Mouse (Mus musculus): ENCODE data around the gene Acot7. TPM values are rescaled to one million over a fixed set of nuclear protein-coding genes. Genes with fewer than 3 reads are reported as not detected.

The Acot7 gene
- polyA plus RNA-seq, 1 experiment from 2014 or later: 12.0 TPM

GRCm38 (mm10) chr4:152157779-152158584, 20.0 kb upstream of the Acot7 start:
- TF ChIP-seq EP300 (IDR thresholded peaks at IDR 0.05; ENCODE audit: low read depth) (no peak), CTCF (IDR thresholded peaks at IDR 0.05; ENCODE audit: low read depth) (peak; percentile 78)
- ATAC-seq (no peak), DNase-seq (peak; percentile 66)
- no peak overlapping the region for H3K9ac ChIP-seq (replicated peaks)
- WGBS (ENCODE audit: insufficient replicate concordance): 13% methylated on average over 21 of the region's 21 CpGs
- H3K27ac ChIP-seq (ENCODE audit: low read depth): no peak overlapping the region
- no peaks in the 10 kb centered on the region for H3K9me3 ChIP-seq (ENCODE audit: low read length)
- H3K4me1 ChIP-seq (ENCODE audit: insufficient read depth): peaks cover 18% of the 10 kb centered on the region
- no peaks in the 10 kb centered on the region for H3K36me3 ChIP-seq (replicated peaks; ENCODE audit: insufficient read depth, low read length)
- peaks cover 50% of the 10 kb centered on the region for H3K27me3 ChIP-seq (ENCODE audit: insufficient read depth, low read length)
- peak overlapping the region; percentile 62 for H3K4me2 ChIP-seq (ENCODE audit: low read depth, low read length)
- H3K4me3 ChIP-seq (ENCODE audit: low read depth, low read length): peak overlapping the region; percentile 36

DNA sequence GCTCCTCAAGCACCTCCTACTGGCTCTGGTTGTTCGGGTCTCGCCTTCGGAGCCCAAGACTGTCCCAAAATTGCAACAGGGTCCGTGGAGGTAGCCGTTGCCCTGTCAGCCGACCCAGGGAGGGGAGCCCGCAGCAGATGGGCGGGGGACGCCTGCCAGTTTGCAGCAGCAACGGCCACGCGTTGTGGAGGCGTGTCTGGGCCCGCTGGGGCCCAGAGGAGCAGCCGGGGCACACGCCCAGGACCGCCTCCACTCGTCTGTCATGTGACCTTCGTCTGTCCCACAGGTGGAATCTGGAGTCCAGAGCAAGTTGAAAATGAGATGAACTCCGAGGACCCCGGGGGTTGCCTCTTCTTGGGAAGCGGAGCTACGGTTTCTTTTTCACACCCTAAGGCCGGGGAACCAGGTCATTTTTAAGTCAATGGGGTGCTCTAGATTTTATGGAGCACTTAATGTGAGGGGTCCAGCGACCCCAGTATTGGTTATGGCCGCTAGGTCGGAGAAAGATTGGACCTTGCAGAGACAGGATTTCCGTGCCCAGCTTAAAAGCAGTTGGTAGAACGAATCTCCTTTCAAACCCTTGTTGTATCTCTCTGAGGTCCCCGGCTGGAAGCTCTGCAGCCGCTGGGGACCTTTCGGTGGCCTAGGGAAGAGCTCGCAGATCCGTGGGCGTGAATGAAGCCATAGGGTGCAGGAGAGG, 19.2 kb upstream of the Acot7 start, which contains the start of gene Hes2:
TSS of gene Hes2 (plus strand) at position 283 of the 700 bp plus-strand sequence.
- H3K9ac ChIP-seq (replicated peaks): no peak within 1 kb of the TSS

GRCm38 (mm10) chr4:152159285-152159678, 18.7 kb upstream of the Acot7 start:
- DNase-seq (no peak), ATAC-seq (0 out of 2 replicates have a peak, but pooled peaks have one; percentile 10)
- Histone ChIP-seq H3K27ac (ENCODE audit: low read depth) (no peak overlapping the region), H3K9ac (replicated peaks) (no peak overlapping the region), H3K36me3 (replicated peaks; ENCODE audit: insufficient read depth, low read length) (no peaks in the 10 kb centered on the region), H3K9me3 (ENCODE audit: low read length) (no peaks in the 10 kb centered on the region), H3K4me2 (ENCODE audit: low read depth, low read length) (peak overlapping the region; percentile 62), H3K4me3 (ENCODE audit: low read depth, low read length) (peak overlapping the region; percentile 36), H3K4me1 (ENCODE audit: insufficient read depth) (peaks cover 15% of the 10 kb centered on the region), H3K27me3 (ENCODE audit: insufficient read depth, low read length) (peaks cover 48% of the 10 kb centered on the region)
- 2% methylated on average over 19 of the region's 19 CpGs for whole genome bisulfite sequencing (ENCODE audit: insufficient replicate concordance)
- TF ChIP-seq CTCF (IDR thresholded peaks at IDR 0.05; ENCODE audit: low read depth) (no peak), EP300 (IDR thresholded peaks at IDR 0.05; ENCODE audit: low read depth) (no peak)

More for the DNA sequence above, 19.2 kb upstream of the Acot7 start, which contains the start of gene Hes2:
- WGBS (ENCODE audit: insufficient replicate concordance): 4% methylated on average over 35 of the region's 35 CpGs
- Histone ChIP-seq H3K27ac (ENCODE audit: low read depth) (no peak within 1 kb of the TSS), H3K4me3 (ENCODE audit: low read depth, low read length) (peak within 1 kb of the TSS; percentile 36), H3K27me3 (ENCODE audit: insufficient read depth, low read length) (peaks cover 48% of the 10 kb centered on the region), H3K36me3 (replicated peaks; ENCODE audit: insufficient read depth, low read length) (no peaks in the 10 kb centered on the region), H3K4me1 (ENCODE audit: insufficient read depth) (peaks cover 15% of the 10 kb centered on the region), H3K9me3 (ENCODE audit: low read length) (no peaks in the 10 kb centered on the region), H3K4me2 (ENCODE audit: low read depth, low read length) (peak within 1 kb of the TSS; percentile 62)
- ATAC-seq (peak; percentile 40; the same call in 1 of the 2 replicates), DNase-seq (no peak)
- TF ChIP-seq EP300 (IDR thresholded peaks at IDR 0.05; ENCODE audit: low read depth) (no peak), CTCF (IDR thresholded peaks at IDR 0.05; ENCODE audit: low read depth) (no peak)

- no peaks in the 10 kb centered on the region for H3K36me3 ChIP-seq (replicated peaks; ENCODE audit: insufficient read depth, low read length)
- no peaks in the 10 kb centered on the region for H3K9me3 ChIP-seq (ENCODE audit: low read length)
- H3K4me1 ChIP-seq (ENCODE audit: insufficient read depth): peaks cover 15% of the 10 kb centered on the region
- TF ChIP-seq CTCF (IDR thresholded peaks at IDR 0.05; ENCODE audit: low read depth): no peak
- no peak for TF ChIP-seq EP300 (IDR thresholded peaks at IDR 0.05; ENCODE audit: low read depth)
- ATAC-seq (no peak), DNase-seq (no peak)
- peaks cover 48% of the 10 kb centered on the region for H3K27me3 ChIP-seq (ENCODE audit: insufficient read depth, low read length)
- H3K4me3 ChIP-seq (ENCODE audit: low read depth, low read length): no peak overlapping the region
- H3K27ac ChIP-seq (ENCODE audit: low read depth): no peak overlapping the region
- 46% methylated on average over 4 of the region's 4 CpGs for WGBS (ENCODE audit: insufficient replicate concordance)
- no peak overlapping the region for H3K4me2 ChIP-seq (ENCODE audit: low read depth, low read length)
- H3K9ac ChIP-seq (replicated peaks): no peak overlapping the region
These were observed 17.2 kb upstream of the Acot7 start for GRCm38 (mm10) chr4:152160748-152161147.

- TF ChIP-seq CTCF (IDR thresholded peaks at IDR 0.05; ENCODE audit: low read depth) (no peak), EP300 (IDR thresholded peaks at IDR 0.05; ENCODE audit: low read depth) (no peak)
- 64% methylated on average over 6 of the region's 6 CpGs for WGBS (ENCODE audit: insufficient replicate concordance)
- DNase-seq (no peak), ATAC-seq (peak; percentile 49)
- Histone ChIP-seq H3K9ac (replicated peaks) (no peak overlapping the region), H3K9me3 (ENCODE audit: low read length) (no peaks in the 10 kb centered on the region), H3K27me3 (ENCODE audit: insufficient read depth, low read length) (peaks cover 48% of the 10 kb centered on the region), H3K4me3 (ENCODE audit: low read depth, low read length) (no peak overlapping the region), H3K4me1 (ENCODE audit: insufficient read depth) (peaks cover 15% of the 10 kb centered on the region), H3K27ac (ENCODE audit: low read depth) (no peak overlapping the region), H3K4me2 (ENCODE audit: low read depth, low read length) (no peak overlapping the region), H3K36me3 (replicated peaks; ENCODE audit: insufficient read depth, low read length) (no peaks in the 10 kb centered on the region)
These were observed 16.3 kb upstream of the Acot7 start for GRCm38 (mm10) chr4:152161601-152162000.

- TF ChIP-seq CTCF (IDR thresholded peaks at IDR 0.05; ENCODE audit: low read depth) (no peak), EP300 (IDR thresholded peaks at IDR 0.05; ENCODE audit: low read depth) (no peak)
- peaks cover 15% of the 10 kb centered on the region for H3K4me1 ChIP-seq (ENCODE audit: insufficient read depth)
- H3K36me3 ChIP-seq (replicated peaks; ENCODE audit: insufficient read depth, low read length): no peaks in the 10 kb centered on the region
- no peak overlapping the region for H3K9ac ChIP-seq (replicated peaks)
- H3K4me2 ChIP-seq (ENCODE audit: low read depth, low read length): no peak overlapping the region
- 60% methylated on average over 2 of the region's 2 CpGs for whole genome bisulfite sequencing (ENCODE audit: insufficient replicate concordance)
- no peak overlapping the region for H3K27ac ChIP-seq (ENCODE audit: low read depth)
- no peak overlapping the region for H3K4me3 ChIP-seq (ENCODE audit: low read depth, low read length)
- ATAC-seq: no peak
- no peak for DNase-seq
- peaks cover 42% of the 10 kb centered on the region for H3K27me3 ChIP-seq (ENCODE audit: insufficient read depth, low read length)
- no peaks in the 10 kb centered on the region for H3K9me3 ChIP-seq (ENCODE audit: low read length)
These were observed 15.2 kb upstream of the Acot7 start for GRCm38 (mm10) chr4:152162748-152163147.
